Mouse (Mus musculus) midbrain, embryonic 10.5 days (tissue): ENCODE data around the gene Alkbh7. TPM values are rescaled to one million over a fixed set of nuclear protein-coding genes. Genes with fewer than 3 reads are reported as not detected.

Source experiments
- polyA plus RNA-seq: library from polyadenylated mRNA; unstranded; fragments of >200 nt; fragmentation: Nextera tagmentation; extraction: Ambion mirVana; gene quantifications from 2 replicates; pipeline ENCODE4 v1.2.1, GENCODE M21; 2016

The Alkbh7 gene
- polyA plus RNA-seq, 1 experiment from 2014 or later: 41.3 TPM

Other genes with a start within 250 kb of the Alkbh7 start
- 4.1 and 5.6 TPM in 2 replicates for gene Nrtn, start 239.8 kb upstream of the Alkbh7 start, polyA plus RNA-seq
- 44.7 and 45.6 TPM in 2 replicates for gene Dus3l, start 232.6 kb upstream of the Alkbh7 start, polyA plus RNA-seq
- 1.5 and 2.2 TPM in 2 replicates for gene Prr22, start 227.1 kb upstream of the Alkbh7 start, polyA plus RNA-seq
- 9.8 TPM in 2 replicates for gene Rfx2, start 166.3 kb upstream of the Alkbh7 start, polyA plus RNA-seq
- gene Acsbg2, start 122.9 kb upstream of the Alkbh7 start, polyA plus RNA-seq: not detected in 2 replicates
- gene 1700061G19Rik, start 121.9 kb upstream of the Alkbh7 start, polyA plus RNA-seq: 0.48 and 0.66 TPM in 2 replicates
- gene Mllt1, start 61.9 kb upstream of the Alkbh7 start, polyA plus RNA-seq: 67.7 and 77.8 TPM in 2 replicates
- gene Acer1, start 15.2 kb upstream of the Alkbh7 start, polyA plus RNA-seq: not detected in 2 replicates
- gene Clpp, start 7.0 kb upstream of the Alkbh7 start, polyA plus RNA-seq: 173 and 174 TPM in 2 replicates
- gene Pspn, start 2.7 kb downstream of the Alkbh7 start, polyA plus RNA-seq: 0.76 and 0.94 TPM in 2 replicates
- 81.2 and 83.3 TPM in 2 replicates for gene Gtf2f1, start 13.9 kb downstream of the Alkbh7 start, polyA plus RNA-seq
- 0.39 and 0.52 TPM in 2 replicates for gene Gm17949, start 14.1 kb downstream of the Alkbh7 start, polyA plus RNA-seq
- 45.4 and 53.7 TPM in 2 replicates for gene Khsrp, start 34.2 kb downstream of the Alkbh7 start, polyA plus RNA-seq
- 0.10 TPM in 1 of 2 replicates, not detected in the other for gene Slc25a41, start 44.3 kb downstream of the Alkbh7 start, polyA plus RNA-seq
- 1.2 and 1.5 TPM in 2 replicates for gene Crb3, start 61.8 kb downstream of the Alkbh7 start, polyA plus RNA-seq
- gene Slc25a23, start 62.5 kb downstream of the Alkbh7 start, polyA plus RNA-seq: 10.4 and 12.6 TPM in 2 replicates
- 1.5 and 2.3 TPM in 2 replicates for gene Dennd1c, start 81.2 kb downstream of the Alkbh7 start, polyA plus RNA-seq
- 68.7 and 128 TPM in 2 replicates for gene Tubb4a, start 90.4 kb downstream of the Alkbh7 start, polyA plus RNA-seq
- 11.7 and 12.3 TPM in 2 replicates for gene Tnfsf9, start 108.0 kb downstream of the Alkbh7 start, polyA plus RNA-seq
- 0.27 TPM in 1 of 2 replicates, not detected in the other for gene Cd70, start 152.4 kb downstream of the Alkbh7 start, polyA plus RNA-seq
- 0.06 and 0.21 TPM in 2 replicates for gene Tnfsf14, start 196.8 kb downstream of the Alkbh7 start, polyA plus RNA-seq
- gene C3, start 230.8 kb downstream of the Alkbh7 start, polyA plus RNA-seq: 0.07 TPM in 1 of 2 replicates, not detected in the other